Mouse (Mus musculus): ENCODE data around the gene Cavin3. TPM values are rescaled to one million over a fixed set of nuclear protein-coding genes. Genes with fewer than 3 reads are reported as not detected.

The Cavin3 gene
- polyA plus RNA-seq, 1 experiment from 2014 or later, result 34.3 TPM

DNA sequence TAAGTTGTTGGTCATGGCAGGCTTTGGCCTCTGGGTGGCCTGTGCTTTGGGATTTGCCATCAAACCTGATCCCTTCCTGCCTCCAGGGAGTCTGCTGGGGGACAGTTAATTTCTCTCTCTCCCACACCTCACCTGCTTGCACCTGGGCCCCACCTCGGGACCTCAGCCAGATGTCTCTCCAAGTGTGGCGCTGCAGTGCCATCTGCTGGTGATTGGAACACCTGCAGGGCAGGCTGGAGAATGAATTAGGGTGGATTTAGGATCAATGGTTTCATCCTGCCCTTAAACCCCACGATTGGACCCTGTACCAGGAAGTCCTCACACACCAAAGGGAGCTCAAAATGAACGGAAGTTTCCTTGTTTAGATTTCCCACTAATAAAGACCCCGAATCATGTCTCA lies 33.1 kb upstream of the Cavin3 start:
- DNase-seq (ENCODE audit: low spot score), result peak; percentile 79
- Histone ChIP-seq H3K4me1 (replicated peaks; ENCODE audit: control insufficient read depth, insufficient read depth, low read length) (no peaks in the 10 kb centered on the region), H3K4me2 (replicated peaks; ENCODE audit: low read depth, low read length) (no peak overlapping the region), H3K9ac (ENCODE audit: low read depth, low read length) (no peak overlapping the region), H3K9me3 (ENCODE audit: control insufficient read depth, low read length) (no peaks in the 10 kb centered on the region), H3K27ac (ENCODE audit: low read depth, low read length) (no peak overlapping the region), H3K27me3 (ENCODE audit: control insufficient read depth, insufficient read depth, low read length) (no peaks in the 10 kb centered on the region), H3K36me3 (ENCODE audit: control insufficient read depth, insufficient read depth, low read length) (no peaks in the 10 kb centered on the region), H3K4me3 (ENCODE audit: low read depth, low read length) (no peak overlapping the region)
- 14% methylated on average over 5 of the region's 5 CpGs for WGBS
- ATAC-seq (ENCODE audit: low FRiP score), result peak; percentile 64; the same call in 1 of the 2 replicates

DNA sequence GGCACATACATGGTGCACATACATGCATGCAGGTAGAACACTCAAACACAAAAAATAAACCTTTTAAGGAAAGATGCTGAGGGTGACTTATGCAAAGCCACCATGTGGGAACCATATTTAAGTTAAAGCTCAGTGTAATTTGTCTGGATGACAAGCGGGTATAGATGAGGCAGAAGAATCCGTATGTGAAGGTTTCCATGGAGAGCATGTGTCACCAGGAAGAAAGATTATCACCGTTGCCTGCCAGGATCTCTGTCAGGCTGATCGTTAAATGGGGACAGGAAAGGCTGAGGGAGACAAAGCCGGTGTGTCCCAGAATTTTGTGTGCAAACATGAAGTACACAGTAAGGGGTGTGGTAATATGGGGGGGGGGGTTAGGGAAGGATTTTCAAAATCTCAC lies 32.5 kb upstream of the Cavin3 start:
- no peak overlapping the region for H3K4me3 ChIP-seq (ENCODE audit: low read depth, low read length)
- DNase-seq (ENCODE audit: low spot score), result no peak
- 64% methylated on average over 5 of the region's 5 CpGs for WGBS

DNA sequence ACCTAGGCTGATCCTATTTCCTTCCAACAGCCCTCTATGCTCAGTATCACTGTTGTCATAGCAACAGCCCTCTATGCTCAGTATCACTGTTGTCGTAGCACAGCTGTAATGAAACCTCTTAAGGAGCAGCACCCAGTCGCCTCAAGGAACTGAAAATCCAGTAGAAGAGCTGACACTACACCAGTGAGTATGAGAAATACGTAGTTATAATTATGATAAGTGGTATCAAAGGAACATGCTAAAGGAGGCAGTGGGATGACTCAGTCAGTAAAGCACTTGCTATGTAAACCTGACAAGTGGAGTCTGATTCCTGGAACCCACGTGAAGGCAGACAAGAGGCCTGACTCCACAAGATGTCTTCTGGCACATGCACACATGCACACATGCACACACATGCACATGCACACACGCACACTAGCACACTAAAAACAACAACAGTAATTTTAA lies 31.8 kb upstream of the Cavin3 start:
- H3K4me2 ChIP-seq (replicated peaks; ENCODE audit: low read depth, low read length), result no peak overlapping the region
- H3K4me1 ChIP-seq (replicated peaks; ENCODE audit: control insufficient read depth, insufficient read depth, low read length), result no peaks in the 10 kb centered on the region
- H3K9me3 ChIP-seq (ENCODE audit: control insufficient read depth, low read length), result no peaks in the 10 kb centered on the region
- no peak overlapping the region for H3K9ac ChIP-seq (ENCODE audit: low read depth, low read length)
- H3K36me3 ChIP-seq (ENCODE audit: control insufficient read depth, insufficient read depth, low read length), result no peaks in the 10 kb centered on the region
- ATAC-seq (ENCODE audit: low FRiP score), result no peak
- no peak overlapping the region for H3K4me3 ChIP-seq (ENCODE audit: low read depth, low read length)
- DNase-seq (ENCODE audit: low spot score), result no peak
- H3K27me3 ChIP-seq (ENCODE audit: control insufficient read depth, insufficient read depth, low read length), result no peaks in the 10 kb centered on the region
- no peak overlapping the region for H3K27ac ChIP-seq (ENCODE audit: low read depth, low read length)
- WGBS, result 66% methylated on average over 5 of the region's 5 CpGs

More for the DNA sequence above, 32.5 kb upstream of the Cavin3 start:
- no peak overlapping the region for H3K9ac ChIP-seq (ENCODE audit: low read depth, low read length)
- H3K36me3 ChIP-seq (ENCODE audit: control insufficient read depth, insufficient read depth, low read length), result no peaks in the 10 kb centered on the region
- no peaks in the 10 kb centered on the region for H3K9me3 ChIP-seq (ENCODE audit: control insufficient read depth, low read length)
- H3K4me2 ChIP-seq (replicated peaks; ENCODE audit: low read depth, low read length), result no peak overlapping the region
- no peak overlapping the region for H3K27ac ChIP-seq (ENCODE audit: low read depth, low read length)
- no peaks in the 10 kb centered on the region for H3K4me1 ChIP-seq (replicated peaks; ENCODE audit: control insufficient read depth, insufficient read depth, low read length)
- H3K27me3 ChIP-seq (ENCODE audit: control insufficient read depth, insufficient read depth, low read length), result no peaks in the 10 kb centered on the region
- no peak for ATAC-seq (ENCODE audit: low FRiP score)

DNA sequence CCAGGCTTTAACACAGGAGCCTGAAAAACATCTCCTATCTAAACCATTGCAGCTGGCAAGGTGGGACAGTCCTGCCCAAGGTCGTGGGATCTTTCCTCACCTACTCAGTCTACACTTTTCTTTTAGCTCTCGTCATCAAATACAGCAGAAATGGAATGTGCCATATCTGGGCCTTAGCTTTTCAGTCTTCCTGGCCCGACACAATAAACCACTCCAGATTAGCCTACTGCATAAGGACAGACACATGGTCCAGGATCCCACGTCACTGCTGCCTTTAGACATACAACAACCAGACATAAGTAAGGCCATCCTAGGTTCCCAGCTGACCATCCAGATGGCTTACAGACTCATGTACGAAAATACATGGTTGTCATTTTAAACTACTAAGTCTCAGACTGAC lies 28.0 kb upstream of the Cavin3 start:
- H3K27ac ChIP-seq (ENCODE audit: low read depth, low read length), result no peak overlapping the region
- no peaks in the 10 kb centered on the region for H3K9me3 ChIP-seq (ENCODE audit: control insufficient read depth, low read length)
- no peak for ATAC-seq (ENCODE audit: low FRiP score)
- H3K4me2 ChIP-seq (replicated peaks; ENCODE audit: low read depth, low read length), result no peak overlapping the region
- H3K4me1 ChIP-seq (replicated peaks; ENCODE audit: control insufficient read depth, insufficient read depth, low read length), result no peaks in the 10 kb centered on the region
- H3K27me3 ChIP-seq (ENCODE audit: control insufficient read depth, insufficient read depth, low read length), result no peaks in the 10 kb centered on the region
- H3K36me3 ChIP-seq (ENCODE audit: control insufficient read depth, insufficient read depth, low read length), result no peaks in the 10 kb centered on the region
- DNase-seq (ENCODE audit: low spot score), result no peak
- no peak overlapping the region for H3K4me3 ChIP-seq (ENCODE audit: low read depth, low read length)
- H3K9ac ChIP-seq (ENCODE audit: low read depth, low read length), result no peak overlapping the region
- 81% methylated on average over 5 of the region's 5 CpGs for WGBS

DNA sequence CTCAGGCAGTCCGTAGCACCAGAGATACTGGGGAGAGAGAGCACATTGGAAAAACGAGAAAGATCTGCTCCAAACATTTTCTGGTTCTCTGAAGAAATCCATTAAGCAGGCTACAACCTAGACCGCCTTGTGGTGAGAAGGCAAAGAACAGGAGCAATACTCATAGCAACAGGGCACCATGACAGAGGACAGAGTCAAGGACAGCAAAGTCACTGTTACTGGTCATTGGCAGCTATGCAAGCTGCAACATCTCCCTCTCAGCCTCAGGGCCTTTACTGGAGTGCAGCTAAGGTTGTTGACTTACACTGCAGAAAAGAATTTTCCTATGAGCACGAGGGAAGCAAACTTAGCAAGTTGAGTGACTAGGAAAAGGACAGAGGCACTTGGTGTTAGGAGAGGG lies 25.2 kb upstream of the Cavin3 start:
- Histone ChIP-seq H3K4me3 (ENCODE audit: low read depth, low read length) (no peak overlapping the region), H3K36me3 (ENCODE audit: control insufficient read depth, insufficient read depth, low read length) (no peaks in the 10 kb centered on the region), H3K9ac (ENCODE audit: low read depth, low read length) (no peak overlapping the region), H3K27me3 (ENCODE audit: control insufficient read depth, insufficient read depth, low read length) (no peaks in the 10 kb centered on the region), H3K4me2 (replicated peaks; ENCODE audit: low read depth, low read length) (no peak overlapping the region), H3K9me3 (ENCODE audit: control insufficient read depth, low read length) (no peaks in the 10 kb centered on the region), H3K4me1 (replicated peaks; ENCODE audit: control insufficient read depth, insufficient read depth, low read length) (no peaks in the 10 kb centered on the region), H3K27ac (ENCODE audit: low read depth, low read length) (no peak overlapping the region)
- 76% methylated on average over 4 of the region's 4 CpGs for WGBS
- ATAC-seq (ENCODE audit: low FRiP score) (no peak), DNase-seq (ENCODE audit: low spot score) (no peak)

DNA sequence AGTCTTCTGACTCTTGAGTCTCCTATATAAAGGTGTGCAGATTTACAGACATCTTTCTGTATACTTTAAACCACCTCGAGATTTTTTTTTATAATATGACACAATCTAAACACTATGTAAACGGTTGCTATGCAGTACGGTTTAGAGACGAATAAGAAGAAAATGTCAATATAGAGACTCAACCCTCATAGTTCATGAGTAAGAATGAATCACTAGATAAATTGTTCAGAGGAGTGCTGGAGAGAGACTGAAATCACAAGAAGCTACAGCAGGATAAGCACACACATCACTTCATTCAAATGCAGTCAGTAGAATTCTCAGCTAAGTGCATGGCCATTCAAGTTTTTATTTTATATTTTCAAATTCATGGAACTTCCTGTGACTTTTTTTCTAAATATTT lies 19.9 kb upstream of the Cavin3 start:
- Histone ChIP-seq H3K4me1 (replicated peaks; ENCODE audit: control insufficient read depth, insufficient read depth, low read length) (no peaks in the 10 kb centered on the region), H3K4me3 (ENCODE audit: low read depth, low read length) (no peak overlapping the region), H3K27me3 (ENCODE audit: control insufficient read depth, insufficient read depth, low read length) (no peaks in the 10 kb centered on the region), H3K36me3 (ENCODE audit: control insufficient read depth, insufficient read depth, low read length) (no peaks in the 10 kb centered on the region), H3K4me2 (replicated peaks; ENCODE audit: low read depth, low read length) (no peak overlapping the region), H3K27ac (ENCODE audit: low read depth, low read length) (no peak overlapping the region), H3K9ac (ENCODE audit: low read depth, low read length) (no peak overlapping the region), H3K9me3 (ENCODE audit: control insufficient read depth, low read length) (no peaks in the 10 kb centered on the region)
- WGBS, result 89% methylated on average over 4 of the region's 4 CpGs
- DNase-seq (ENCODE audit: low spot score) (no peak), ATAC-seq (ENCODE audit: low FRiP score) (no peak)

DNA sequence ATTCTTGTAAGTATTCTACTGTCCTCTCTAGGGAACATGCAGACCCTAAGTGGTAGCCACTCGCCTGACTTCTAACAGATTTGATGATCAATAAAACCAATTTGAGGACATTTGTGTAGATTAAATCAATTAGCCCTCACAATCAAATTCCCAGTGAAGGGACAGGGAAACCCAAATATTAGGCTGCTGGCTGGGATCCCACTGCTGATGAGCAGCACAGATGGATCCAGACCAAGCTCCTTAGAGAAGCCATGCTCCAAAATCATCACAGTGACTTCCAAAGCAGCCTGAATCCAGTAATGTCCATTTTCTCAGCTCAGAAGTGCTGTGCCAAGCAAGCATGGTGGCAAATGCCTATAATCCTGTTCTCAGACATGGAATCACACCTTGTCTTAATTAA lies 17.6 kb upstream of the Cavin3 start:
- DNase-seq (ENCODE audit: low spot score), result no peak
- Histone ChIP-seq H3K9me3 (ENCODE audit: control insufficient read depth, low read length) (no peaks in the 10 kb centered on the region), H3K36me3 (ENCODE audit: control insufficient read depth, insufficient read depth, low read length) (no peaks in the 10 kb centered on the region), H3K27ac (ENCODE audit: low read depth, low read length) (no peak overlapping the region), H3K4me2 (replicated peaks; ENCODE audit: low read depth, low read length) (no peak overlapping the region), H3K4me3 (ENCODE audit: low read depth, low read length) (no peak overlapping the region), H3K27me3 (ENCODE audit: control insufficient read depth, insufficient read depth, low read length) (no peaks in the 10 kb centered on the region), H3K4me1 (replicated peaks; ENCODE audit: control insufficient read depth, insufficient read depth, low read length) (no peaks in the 10 kb centered on the region), H3K9ac (ENCODE audit: low read depth, low read length) (no peak overlapping the region)
- ATAC-seq (ENCODE audit: low FRiP score), result no peak
- WGBS, result 83% methylated on average over 1 of the region's 1 CpGs

DNA sequence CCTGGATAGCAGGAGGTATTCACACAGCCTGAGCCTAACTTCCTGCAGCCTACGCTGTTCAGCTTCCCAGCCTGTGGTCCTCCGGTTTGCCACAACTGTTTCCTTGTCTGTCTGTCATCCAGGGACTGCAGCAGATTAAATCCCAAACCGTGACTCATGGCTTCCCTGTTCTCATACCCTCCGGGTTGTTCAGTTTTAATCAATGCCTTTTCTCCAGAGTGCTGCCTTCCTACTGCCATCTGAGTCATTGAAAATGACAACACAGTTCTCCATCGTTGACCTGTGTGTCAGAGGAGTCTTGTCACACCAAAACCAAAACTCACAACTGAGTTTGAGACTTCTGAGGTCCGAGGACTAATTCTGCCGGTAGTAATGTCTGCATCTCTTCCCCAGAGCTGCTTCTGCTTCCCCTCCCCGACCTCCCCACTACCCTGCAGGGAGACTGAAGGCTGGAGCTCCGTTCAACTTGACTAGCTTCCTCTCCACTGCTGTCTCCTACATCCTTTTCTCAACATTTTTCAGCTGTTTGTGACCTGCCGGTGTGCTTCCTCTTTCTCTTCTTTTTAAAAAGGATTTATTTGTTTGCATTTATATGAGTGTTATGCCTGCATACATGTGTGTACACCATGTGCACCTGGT lies 16.9 kb upstream of the Cavin3 start:
- Histone ChIP-seq H3K27me3 (ENCODE audit: control insufficient read depth, insufficient read depth, low read length) (no peaks in the 10 kb centered on the region), H3K4me1 (replicated peaks; ENCODE audit: control insufficient read depth, insufficient read depth, low read length) (no peaks in the 10 kb centered on the region), H3K27ac (ENCODE audit: low read depth, low read length) (no peak overlapping the region), H3K9ac (ENCODE audit: low read depth, low read length) (no peak overlapping the region), H3K4me2 (replicated peaks; ENCODE audit: low read depth, low read length) (no peak overlapping the region), H3K9me3 (ENCODE audit: control insufficient read depth, low read length) (no peaks in the 10 kb centered on the region), H3K4me3 (ENCODE audit: low read depth, low read length) (no peak overlapping the region), H3K36me3 (ENCODE audit: control insufficient read depth, insufficient read depth, low read length) (no peaks in the 10 kb centered on the region)
- DNase-seq (ENCODE audit: low spot score) (no peak), ATAC-seq (ENCODE audit: low FRiP score) (no peak)
- 64% methylated on average over 10 of the region's 10 CpGs for WGBS

DNA sequence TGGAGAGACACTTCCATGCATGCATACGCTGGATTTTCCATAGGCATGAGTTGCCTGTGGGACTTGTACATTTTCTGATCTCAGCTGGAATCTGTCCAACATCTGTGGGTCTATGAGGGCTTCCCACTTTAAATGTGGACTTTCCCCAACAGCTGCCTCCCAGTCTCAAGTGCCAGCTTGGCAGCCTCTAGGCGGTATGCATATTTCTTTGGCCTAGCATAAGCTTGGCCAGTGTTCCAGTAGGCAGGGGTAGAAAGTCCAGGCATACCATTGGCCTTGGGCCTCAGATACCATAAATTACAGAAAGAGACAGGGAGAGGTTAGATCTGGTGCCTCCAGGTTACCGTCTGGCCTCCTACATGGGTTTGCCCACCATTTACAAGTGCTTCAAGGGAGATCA lies 15.8 kb upstream of the Cavin3 start:
- Histone ChIP-seq H3K9ac (ENCODE audit: low read depth, low read length) (no peak overlapping the region), H3K27ac (ENCODE audit: low read depth, low read length) (no peak overlapping the region), H3K9me3 (ENCODE audit: control insufficient read depth, low read length) (no peaks in the 10 kb centered on the region), H3K4me3 (ENCODE audit: low read depth, low read length) (no peak overlapping the region), H3K4me2 (replicated peaks; ENCODE audit: low read depth, low read length) (no peak overlapping the region), H3K4me1 (replicated peaks; ENCODE audit: control insufficient read depth, insufficient read depth, low read length) (no peaks in the 10 kb centered on the region), H3K27me3 (ENCODE audit: control insufficient read depth, insufficient read depth, low read length) (no peaks in the 10 kb centered on the region), H3K36me3 (ENCODE audit: control insufficient read depth, insufficient read depth, low read length) (no peaks in the 10 kb centered on the region)
- DNase-seq (ENCODE audit: low spot score) (no peak), ATAC-seq (ENCODE audit: low FRiP score) (no peak)
- 88% methylated on average over 3 of the region's 3 CpGs for WGBS

Measured in hindbrain, embryonic 11.5 days (tissue).